Mouse (Mus musculus) colon, adult 2 months (tissue): ENCODE results near the gene Cpxcr1. TPM values are rescaled to one million over a fixed set of nuclear protein-coding genes. Genes with fewer than 3 reads are reported as not detected.

ENCODE experiments used
- polyA plus RNA-seq: library from polyadenylated mRNA; depleted of rRNA; stranded (reverse); fragments of >200 nt; gene quantifications from 2 replicates; pipeline ENCODE4 v1.2.3, GENCODE M21; 2012; rRNA removed

Gene Cpxcr1
- not detected in 2 replicates for polyA plus RNA-seq

DNA sequence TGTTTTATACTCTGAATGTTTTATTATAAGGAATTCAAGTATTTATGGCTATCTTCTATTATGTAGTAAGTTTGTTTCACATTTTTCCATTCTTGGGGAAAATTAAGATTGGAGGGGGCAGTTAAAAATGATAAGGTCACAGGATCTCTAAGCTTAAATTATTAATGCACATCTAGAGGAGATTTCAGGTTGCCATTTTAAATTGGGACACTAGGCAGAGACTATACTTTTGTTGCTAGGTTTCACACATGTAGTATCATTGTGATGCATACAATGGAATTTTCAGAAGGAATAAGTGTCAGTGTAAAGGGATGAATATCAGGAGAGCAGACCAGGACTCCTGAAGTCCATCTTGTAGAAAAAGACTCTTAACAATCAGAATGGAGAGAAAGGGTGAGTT lies at the start of gene Cpxcr1:
TSS of gene Cpxcr1 (plus strand) at position 301 of the 400 bp plus-strand sequence.

Other genes with a start within 250 kb of the Cpxcr1 start
- not detected in 2 replicates for gene H2afb2, start 232.2 kb downstream of the Cpxcr1 start, polyA plus RNA-seq